In the genomic region with DNA sequence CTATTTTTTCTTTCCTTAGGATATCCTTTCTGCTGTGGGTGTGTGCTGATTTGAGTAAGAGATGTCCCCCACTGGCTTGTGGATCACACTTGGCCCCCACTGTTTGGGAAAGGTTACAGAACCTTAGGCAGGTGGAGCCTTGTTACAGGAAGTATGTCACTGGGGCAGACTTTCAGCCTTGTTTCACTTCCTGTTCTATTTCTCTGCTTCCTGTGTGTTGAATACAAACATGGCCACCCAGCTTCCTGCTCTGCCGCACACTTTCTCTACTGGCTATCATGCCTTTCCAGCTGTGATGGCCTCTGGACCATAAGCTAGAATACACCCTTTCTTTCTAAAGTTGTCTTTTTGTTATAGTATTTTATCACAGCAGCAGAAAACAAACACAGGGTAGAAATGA, we compare ENCODE assay signal across 26 mouse cellular contexts.
DNase-seq lines count a peak whose midpoint lies in the region; ATAC-seq and TF ChIP-seq lines count a peak whose summit lies in the region.
"Had no signal": no experiment of that assay in that cellular context is flagged by ENCODE, and none has a peak within 500 bp of the region (broad histone marks: within the 10 kb centered on the region; RNA-seq: fewer than 3 reads in every experiment).

No protein-coding gene starts in this region.

- no peaks in the 10 kb centered on the region for H3K9me3 ChIP-seq in CH12.LX (replicated peaks; ENCODE audit: low read length)
- no peaks in the 10 kb centered on the region for H3K9me3 ChIP-seq in midbrain, embryonic 15.5 days
- H3K9me3 ChIP-seq in midbrain, embryonic 11.5 days (ENCODE audit: control insufficient read depth, low read length) = no peaks in the 10 kb centered on the region
- H3K9me3 ChIP-seq: embryonic facial prominence, embryonic 10.5 days; forebrain, embryonic 12.5 days; G1E; heart, embryonic 10.5 days; hindbrain, embryonic 10.5 days; limb, embryonic 12.5 days; liver, embryonic 12.5 days; midbrain, embryonic 13.5 days; neural tube, embryonic 15.5 days had no signal

- TF ChIP-seq CTCF in layer of hippocampus, adult 2 months (conservative IDR thresholded peaks at IDR 0.05) = no peak
- no peak for TF ChIP-seq CTCF in CH12.LX (conservative IDR thresholded peaks at IDR 0.05 in 1 of 2, IDR thresholded peaks at IDR 0.05 in 1 of 2; ENCODE audit: low read depth in 2 of 2, low read length in 2 of 2)

- peak overlapping the region; percentile 28; the same call in 1 of the 2 replicates for H3K27ac ChIP-seq in layer of hippocampus, adult 2 months
- no peak overlapping the region for H3K27ac ChIP-seq in CH12.LX (ENCODE audit: insufficient read depth, low read depth)
- no peak overlapping the region for H3K27ac ChIP-seq in midbrain, embryonic 15.5 days
- H3K27ac ChIP-seq in midbrain, embryonic 11.5 days (ENCODE audit: low read depth, low read length) = no peak overlapping the region
- H3K27ac ChIP-seq: embryonic facial prominence, embryonic 10.5 days; forebrain, embryonic 12.5 days; heart, embryonic 10.5 days; hindbrain, embryonic 10.5 days; limb, embryonic 12.5 days; liver, embryonic 12.5 days; midbrain, embryonic 13.5 days; neural tube, embryonic 15.5 days had no signal

- no peak for TF ChIP-seq RAD21 in CH12.LX (IDR thresholded peaks at IDR 0.05; ENCODE audit: low read depth, low read length)

- H3K79me2 ChIP-seq in CH12.LX (replicated peaks; ENCODE audit: control insufficient read depth, extremely low read depth, insufficient read depth, poor library complexity, severe bottlenecking) = no peaks in the 10 kb centered on the region

- H3K9ac ChIP-seq in CH12.LX (ENCODE audit: insufficient read depth, low read depth) = no peak overlapping the region
- no peak overlapping the region for H3K9ac ChIP-seq in midbrain, embryonic 15.5 days
- H3K9ac ChIP-seq in midbrain, embryonic 11.5 days (ENCODE audit: low read length) = no peak overlapping the region
- H3K9ac ChIP-seq: forebrain, embryonic 12.5 days; limb, embryonic 12.5 days; liver, embryonic 12.5 days; midbrain, embryonic 13.5 days; neural tube, embryonic 15.5 days had no signal

- WGBS in midbrain, embryonic 15.5 days = 90% methylated on average over 1 of the region's 1 CpGs
- WGBS in midbrain, embryonic 11.5 days = 88% methylated on average over 1 of the region's 1 CpGs

- TF ChIP-seq POLR2A in CH12.LX (IDR thresholded peaks at IDR 0.05; ENCODE audit: low read depth, low read length) = no peak

- no peaks in the 10 kb centered on the region for H3K27me3 ChIP-seq in CH12.LX (replicated peaks)
- H3K27me3 ChIP-seq in midbrain, embryonic 15.5 days (replicated peaks) = no peaks in the 10 kb centered on the region
- H3K27me3 ChIP-seq in midbrain, embryonic 11.5 days (ENCODE audit: control insufficient read depth, insufficient read depth, low read length) = no peaks in the 10 kb centered on the region
- H3K27me3 ChIP-seq: forebrain, embryonic 12.5 days; limb, embryonic 12.5 days; liver, embryonic 12.5 days; midbrain, embryonic 13.5 days; neural tube, embryonic 15.5 days had no signal

- DNase-seq in layer of hippocampus, adult 2 months (ENCODE audit: low spot score in 2 of 2) = no peak
- DNase-seq in layer of hippocampus, postnatal 25 days (ENCODE audit: extremely low spot score in 1 of 2, low spot score in 1 of 2) = no peak
- DNase-seq in CH12.LX (ENCODE audit: extremely low read depth) = peak; percentile 81
- DNase-seq in midbrain, embryonic 11.5 days (ENCODE audit: low spot score, missing footprints) = no peak
- DNase-seq in kidney, postnatal 14 days = no peak
- DNase-seq: adrenal gland, adult 2 months; cerebellum, adult 2 months; gastrocnemius, postnatal 25 days; kidney, adult 8-10 months; kidney, postnatal 4 days; lung, adult 2 months; lung, postnatal 4 days; retina, postnatal 1 day; thymus, postnatal 36 days had no signal

- H3K36me3 ChIP-seq in CH12.LX (replicated peaks in 1 of 2; ENCODE audit: control insufficient read depth in 1 of 2, insufficient read depth in 1 of 2, low read length in 1 of 2) = peaks cover 0 to 7% of the 10 kb centered on the region in 2 experiments
- no peaks in the 10 kb centered on the region for H3K36me3 ChIP-seq in midbrain, embryonic 15.5 days (replicated peaks)
- H3K36me3 ChIP-seq in midbrain, embryonic 11.5 days (ENCODE audit: control insufficient read depth, insufficient read depth, low read length) = no peaks in the 10 kb centered on the region
- H3K36me3 ChIP-seq: embryonic facial prominence, embryonic 10.5 days; forebrain, embryonic 12.5 days; G1E; heart, embryonic 10.5 days; hindbrain, embryonic 10.5 days; limb, embryonic 12.5 days; liver, embryonic 12.5 days; midbrain, embryonic 13.5 days; neural tube, embryonic 15.5 days had no signal

- peaks cover 0 to 8% of the 10 kb centered on the region in 2 experiments; a peak in 1 of 4 replicates for H3K4me1 ChIP-seq in CH12.LX (ENCODE audit: control insufficient read depth in 1 of 2, insufficient read depth in 2 of 2)
- H3K4me1 ChIP-seq in midbrain, embryonic 15.5 days = no peaks in the 10 kb centered on the region
- H3K4me1 ChIP-seq in midbrain, embryonic 11.5 days (ENCODE audit: control insufficient read depth, insufficient read depth, low read length) = no peaks in the 10 kb centered on the region
- H3K4me1 ChIP-seq: embryonic facial prominence, embryonic 10.5 days; forebrain, embryonic 12.5 days; heart, embryonic 10.5 days; hindbrain, embryonic 10.5 days; limb, embryonic 12.5 days; liver, embryonic 12.5 days; midbrain, embryonic 13.5 days; neural tube, embryonic 15.5 days had no signal

- no peak overlapping the region for H3K4me3 ChIP-seq in layer of hippocampus, adult 2 months
- peak overlapping the region in 2 of 3 experiments; percentile 43 to 55 for H3K4me3 ChIP-seq in CH12.LX (replicated peaks in 1 of 3; ENCODE audit: low read depth in 2 of 3, low read length in 2 of 3, poor library complexity in 1 of 3)
- H3K4me3 ChIP-seq in midbrain, embryonic 15.5 days = no peak overlapping the region
- H3K4me3 ChIP-seq in midbrain, embryonic 11.5 days (ENCODE audit: low read depth, low read length) = no peak overlapping the region
- H3K4me3 ChIP-seq: embryonic facial prominence, embryonic 10.5 days; forebrain, embryonic 12.5 days; heart, embryonic 10.5 days; hindbrain, embryonic 10.5 days; limb, embryonic 12.5 days; liver, embryonic 12.5 days; midbrain, embryonic 13.5 days; neural tube, embryonic 15.5 days had no signal

- TF ChIP-seq EP300 in CH12.LX (IDR thresholded peaks at IDR 0.05; ENCODE audit: low read length) = no peak

- no peak overlapping the region for H3K4me2 ChIP-seq in CH12.LX (ENCODE audit: insufficient read depth, low read depth, poor library complexity, severe bottlenecking)
- H3K4me2 ChIP-seq in midbrain, embryonic 15.5 days = no peak overlapping the region
- H3K4me2 ChIP-seq in midbrain, embryonic 11.5 days = no peak overlapping the region
- H3K4me2 ChIP-seq: forebrain, embryonic 12.5 days; limb, embryonic 12.5 days; liver, embryonic 12.5 days; midbrain, embryonic 13.5 days; neural tube, embryonic 15.5 days had no signal

- dilution Hi-C loops in CH12.LX (cut with MboI; ENCODE audit: extremely low pct_ligation_motif_present, extremely low pct_unique_long_range_greater_than_20kb, low sequenced_read_pairs) = no loop called here

- peak; percentile 29; the same call in 1 of the 2 replicates for ATAC-seq in common myeloid progenitor, adult 5-6 weeks (replicated peaks; ENCODE audit: low read depth, poor library complexity, severe bottlenecking)
- peak; percentile 84 for ATAC-seq in neutrophil, adult 5-6 weeks (ENCODE audit: extremely low read depth, insufficient number of reproducible peaks, low FRiP score, poor library complexity, severe bottlenecking)
- no peak for ATAC-seq in midbrain, embryonic 15.5 days (replicated peaks)
- no peak for ATAC-seq in midbrain, embryonic 11.5 days (ENCODE audit: low FRiP score)
- ATAC-seq: liver, embryonic 12.5 days; midbrain, embryonic 13.5 days had no signal

- in situ Hi-C loops in CH12.LX (cut with MboI; ENCODE audit: low pct_ligation_motif_present, low pct_unique_long_range_greater_than_20kb, low sequenced_read_pairs) = no loop called here

TF ChIP-seq in CH12.LX, 34 proteins besides CTCF, POLR2A, EP300 and RAD21:
- TF ChIP-seq TBP (conservative IDR thresholded peaks at IDR 0.05; ENCODE audit: low read depth, low read length) (0 out of 2 replicates have a peak, but pooled peaks have one; percentile 34), ZMIZ1 (IDR thresholded peaks at IDR 0.05; ENCODE audit: low read depth, low read length) (no peak), JUN (IDR thresholded peaks at IDR 0.05; ENCODE audit: insufficient read depth, low read depth, low read length) (no peak), ETS1 (conservative IDR thresholded peaks at IDR 0.05; ENCODE audit: low read depth, low read length) (no peak), HCFC1 (IDR thresholded peaks at IDR 0.05; ENCODE audit: low read depth, low read length) (peak; percentile 67), ELF1 (IDR thresholded peaks at IDR 0.05; ENCODE audit: low read depth, low read length) (peak; percentile 62)

Comparison
In these comparisons a context has a peak if more than half of its experiments do, and no peak if none do; other contexts are left out.
1. H3K4me3 ChIP-seq: peak in CH12.LX (2 of 3); none in layer of hippocampus, adult 2 months (single experiment), midbrain, embryonic 15.5 days (single experiment) and midbrain, embryonic 11.5 days (single experiment).
2. ATAC-seq: peak in common myeloid progenitor, adult 5-6 weeks (single experiment) and neutrophil, adult 5-6 weeks (single experiment); none in midbrain, embryonic 15.5 days (single experiment) and midbrain, embryonic 11.5 days (single experiment).